Mouse (Mus musculus) CD4-positive, CD25-positive, alpha-beta regulatory T cell, adult 9 weeks (primary cell): ENCODE data around the gene Ifnl2. TPM values are rescaled to one million over a fixed set of nuclear protein-coding genes. Genes with fewer than 3 reads are reported as not detected.

Source experiments
- polyA plus RNA-seq: library from polyadenylated mRNA; unstranded; fragments of 100-300 nt; shearing (Covaris generic); gene quantifications from one replicate; pipeline ENCODE4 v1.2.1, GENCODE M21; 2017

Gene Ifnl2
- polyA plus RNA-seq, result not detected

DNA sequence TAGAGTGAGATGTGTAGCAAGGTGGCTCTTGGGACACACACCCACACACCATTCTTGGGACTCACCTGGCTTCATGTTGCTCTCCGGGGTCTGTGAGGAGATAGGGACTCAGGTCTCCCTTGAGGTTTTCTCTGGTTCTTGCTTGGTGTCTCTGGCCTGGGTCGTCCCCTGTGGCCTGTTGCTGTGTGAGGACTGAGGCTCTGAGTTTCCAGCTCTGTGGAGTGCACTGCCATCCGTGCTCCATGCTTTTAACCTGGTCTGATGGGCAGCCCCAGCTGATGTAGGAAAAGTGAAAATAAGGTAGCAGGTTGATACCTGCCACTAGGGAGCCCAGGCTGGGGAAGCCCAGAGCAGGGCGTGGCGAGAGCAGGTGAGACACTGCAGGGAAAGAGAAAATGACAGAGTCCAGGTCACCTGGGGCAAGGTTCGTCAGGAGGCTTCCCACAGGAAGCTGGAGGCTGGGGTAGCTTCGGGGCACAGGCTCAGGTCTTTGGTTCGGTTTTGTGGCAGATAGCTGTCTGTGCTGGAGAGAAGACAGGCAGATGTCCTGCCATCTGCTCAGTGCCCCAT is at the start of gene Ifnl2:
Ifnl2 (minus strand) TSS at position 51 of the 570 bp plus-strand sequence.

DNA sequence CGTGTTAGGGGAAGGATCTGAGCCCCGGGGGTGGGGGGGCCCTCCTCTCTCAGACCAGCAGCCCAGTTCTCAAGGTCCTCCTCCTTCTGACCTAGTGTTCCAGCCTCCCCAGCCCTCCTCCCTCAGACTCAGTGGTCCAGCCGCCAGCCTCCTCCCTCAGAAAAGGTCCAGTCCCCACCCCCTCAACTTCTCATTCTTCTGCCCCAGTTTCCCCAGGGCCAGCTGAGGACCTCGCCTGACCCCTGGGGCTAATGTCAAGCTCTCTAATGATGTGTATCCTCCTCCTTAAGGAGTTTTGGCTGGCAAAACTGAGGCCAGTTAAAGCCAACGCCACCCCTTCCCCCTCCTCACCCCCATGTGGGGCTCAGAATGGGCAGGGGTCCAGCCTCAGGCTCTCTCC is 36.9 kb upstream of the Ifnl2 start, which contains the start of gene Nccrp1:
Nccrp1 (minus strand) TSS at position 101 of the 400 bp plus-strand sequence.

DNA sequence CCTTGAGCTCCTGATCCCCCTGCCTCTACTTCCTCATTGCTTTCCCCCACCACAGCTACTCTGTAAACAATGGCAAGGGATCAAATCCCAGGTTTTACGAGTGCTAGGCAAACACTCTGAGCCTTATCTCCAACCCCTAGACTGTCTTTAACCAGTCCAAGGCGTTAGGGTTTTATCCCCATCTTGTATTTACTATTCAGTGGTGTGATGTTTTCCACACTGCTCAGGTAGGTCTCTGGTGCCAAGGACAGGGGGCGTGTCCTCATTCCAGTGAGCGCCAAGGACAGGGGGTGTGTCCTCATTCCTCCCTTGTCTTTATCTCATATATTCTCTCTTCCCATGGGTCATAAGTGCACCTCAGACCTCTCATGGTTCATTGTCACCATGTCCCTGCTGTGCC is 30.3 kb upstream of the Ifnl2 start, which contains the start of gene Sycn:
Sycn (plus strand) TSS at position 360 of the 400 bp plus-strand sequence.

DNA sequence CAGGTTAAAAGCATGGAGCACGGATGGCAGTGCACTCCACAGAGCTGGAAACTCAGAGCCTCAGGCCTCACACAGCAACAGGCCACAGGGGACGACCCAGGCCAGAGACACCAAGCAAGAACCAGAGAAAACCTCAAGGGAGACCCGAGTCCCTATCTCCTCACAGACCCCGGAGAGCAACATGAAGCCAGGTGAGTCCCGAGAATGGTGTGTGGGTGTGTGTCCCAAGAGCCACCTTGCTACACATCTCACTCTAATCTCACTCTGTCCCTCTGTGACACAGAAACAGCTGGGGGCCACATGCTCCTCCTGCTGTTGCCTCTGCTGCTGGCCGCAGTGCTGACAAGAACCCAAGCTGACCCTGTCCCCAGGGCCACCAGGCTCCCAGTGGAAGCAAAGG is 12.3 kb upstream of the Ifnl2 start, which contains the start of gene Ifnl3:
Ifnl3 (plus strand) TSS at position 301 of the 400 bp plus-strand sequence.

Other genes with a start within 250 kb of the Ifnl2 start
- gene Eid2, start 242.6 kb downstream of the Ifnl2 start, polyA plus RNA-seq, result 0.46 TPM
- gene Eid2b, start 232.7 kb downstream of the Ifnl2 start, polyA plus RNA-seq, result 1.2 TPM
- not detected for gene Selenov, start 219.3 kb downstream of the Ifnl2 start, polyA plus RNA-seq
- not detected for gene Dll3, start 208.2 kb downstream of the Ifnl2 start, polyA plus RNA-seq
- gene Timm50, start 198.4 kb downstream of the Ifnl2 start, polyA plus RNA-seq, result 37.1 TPM
- gene Supt5, start 171.7 kb downstream of the Ifnl2 start, polyA plus RNA-seq, result 218 TPM
- 1,274 TPM for gene Rps16, start 159.8 kb downstream of the Ifnl2 start, polyA plus RNA-seq
- 101 TPM for gene Plekhg2, start 137.9 kb downstream of the Ifnl2 start, polyA plus RNA-seq
- 289 TPM for gene Zfp36, start 130.2 kb downstream of the Ifnl2 start, polyA plus RNA-seq
- gene Med29, start 117.7 kb downstream of the Ifnl2 start, polyA plus RNA-seq, result 33.4 TPM
- gene Paf1, start 117.5 kb downstream of the Ifnl2 start, polyA plus RNA-seq, result 96.0 TPM
- gene Gmfg, start 73.0 kb downstream of the Ifnl2 start, polyA plus RNA-seq, result 477 TPM
- 0.11 TPM for gene Lrfn1, start 58.5 kb downstream of the Ifnl2 start, polyA plus RNA-seq
- not detected for gene Ifnl3, start 12.4 kb upstream of the Ifnl2 start, polyA plus RNA-seq
- not detected for gene Sycn, start 30.4 kb upstream of the Ifnl2 start, polyA plus RNA-seq
- gene Nccrp1, start 36.8 kb upstream of the Ifnl2 start, polyA plus RNA-seq, result not detected
- gene Samd4b, start 87.7 kb upstream of the Ifnl2 start, polyA plus RNA-seq, result 4.4 TPM
- gene Pak4, start 87.7 kb upstream of the Ifnl2 start, polyA plus RNA-seq, result 5.0 TPM
- not detected for gene Acp7, start 120.9 kb upstream of the Ifnl2 start, polyA plus RNA-seq
- 3.8 TPM for gene Fbxo27, start 182.4 kb upstream of the Ifnl2 start, polyA plus RNA-seq
- 8.0 TPM for gene Fbxo17, start 206.3 kb upstream of the Ifnl2 start, polyA plus RNA-seq
- gene Mrps12, start 231.4 kb upstream of the Ifnl2 start, polyA plus RNA-seq, result 101 TPM
- gene Sars2, start 231.5 kb upstream of the Ifnl2 start, polyA plus RNA-seq, result 23.2 TPM
- not detected for gene Ccer2, start 245.7 kb upstream of the Ifnl2 start, polyA plus RNA-seq